Mouse (Mus musculus): ENCODE measurements at regions not wholly inside any gene's neighbourhood (a gene's known extent, or its start where the extent isn't known, plus 50 kb on each side); places are given as distances from the start of the nearest gene placed in this dataset.

- no peak for DNase-seq
These were observed 130.0 kb upstream of the N6amt1 start for GRCm38 (mm10) chr16:87224024-87224423.

GRCm38 (mm10) chr16:87220611-87221010 lies 133.4 kb upstream of the N6amt1 start:
- DNase-seq = no peak

- DNase-seq = no peak
These were observed 133.8 kb upstream of the N6amt1 start for GRCm38 (mm10) chr16:87220201-87220600.

- DNase-seq = peak; percentile 3
These were observed 146.1 kb upstream of the N6amt1 start for GRCm38 (mm10) chr16:87207875-87208274.

GRCm38 (mm10) chr16:87190471-87190870 lies 163.5 kb upstream of the N6amt1 start:
- no peak for DNase-seq

- no peak for DNase-seq
These were observed 165.2 kb upstream of the N6amt1 start for GRCm38 (mm10) chr16:87188737-87189136.

GRCm38 (mm10) chr16:87172395-87172794 lies 181.6 kb upstream of the N6amt1 start:
- DNase-seq = no peak

- no peak for DNase-seq
These were observed 214.7 kb upstream of the N6amt1 start for GRCm38 (mm10) chr16:87139301-87139700.

- DNase-seq = no peak
These were observed 217.5 kb upstream of the N6amt1 start for GRCm38 (mm10) chr16:87136503-87136902.

- no peak for DNase-seq
These were observed 219.5 kb upstream of the N6amt1 start for GRCm38 (mm10) chr16:87134452-87134851.

- DNase-seq = no peak
These were observed 220.1 kb upstream of the N6amt1 start for GRCm38 (mm10) chr16:87133874-87134273.

GRCm38 (mm10) chr16:87132082-87132481 lies 221.9 kb upstream of the N6amt1 start:
- peak; percentile 50 for DNase-seq

- DNase-seq = no peak
These were observed 223.0 kb upstream of the N6amt1 start for GRCm38 (mm10) chr16:87130733-87131640.

- DNase-seq = no peak
These were observed 225.0 kb upstream of the N6amt1 start for GRCm38 (mm10) chr16:87129021-87129420.

- DNase-seq = peak; percentile 88
These were observed 225.8 kb upstream of the N6amt1 start for GRCm38 (mm10) chr16:87128230-87128629.

GRCm38 (mm10) chr16:87124519-87124918 lies 229.5 kb upstream of the N6amt1 start:
- DNase-seq = no peak

- DNase-seq = no peak
These were observed 250.4 kb upstream of the N6amt1 start for GRCm38 (mm10) chr16:87103599-87103998.

GRCm38 (mm10) chr16:87102057-87102456 lies 251.9 kb upstream of the N6amt1 start:
- peak; percentile 6 for DNase-seq

GRCm38 (mm10) chr16:87092011-87092410 lies 262.0 kb upstream of the N6amt1 start:
- peak; percentile 59 for DNase-seq

GRCm38 (mm10) chr16:87089322-87089721 lies 264.7 kb upstream of the N6amt1 start:
- DNase-seq = peak; percentile 38

- DNase-seq = no peak
These were observed 270.5 kb upstream of the N6amt1 start for GRCm38 (mm10) chr16:87083505-87083904.

- DNase-seq = no peak
These were observed 276.6 kb upstream of the N6amt1 start for GRCm38 (mm10) chr16:87077385-87077784.

- DNase-seq = no peak
These were observed 284.7 kb upstream of the N6amt1 start for GRCm38 (mm10) chr16:87069294-87069693.

GRCm38 (mm10) chr16:87067981-87068380 lies 286.0 kb upstream of the N6amt1 start:
- no peak for DNase-seq

GRCm38 (mm10) chr16:87067523-87067922 lies 286.5 kb upstream of the N6amt1 start:
- no peak for DNase-seq
